ENCODE assay signal across 8 mouse cellular contexts in genomic region chr5:20967942-20968341, GRCm38 (mm10). TPM values are rescaled to one million over a fixed set of nuclear protein-coding genes. Genes with fewer than 3 reads are reported as not detected.
A peak's percentile ranks its signal among the peaks of the same experiment; 100 is the strongest.
DNase-seq lines count a peak whose midpoint lies in the region; ATAC-seq and TF ChIP-seq lines count a peak whose summit lies in the region.

No protein-coding gene starts in this region.

- H3K36me3 ChIP-seq in limb, embryonic 11.5 days (ENCODE audit: control insufficient read depth, insufficient read depth, low read length): no peaks in the 10 kb centered on the region
- no peaks in the 10 kb centered on the region for H3K36me3 ChIP-seq in limb, embryonic 10.5 days
- no peaks in the 10 kb centered on the region for H3K36me3 ChIP-seq in kidney, adult 2 months (ENCODE audit: control insufficient read depth, insufficient read depth, low read length)
- H3K36me3 ChIP-seq in neural tube, embryonic 13.5 days: no peaks in the 10 kb centered on the region
- H3K36me3 ChIP-seq in midbrain, embryonic 11.5 days (ENCODE audit: control insufficient read depth, insufficient read depth, low read length): no peaks in the 10 kb centered on the region

- WGBS in limb, embryonic 11.5 days: 60% methylated on average over 4 of the region's 4 CpGs
- WGBS in limb, embryonic 10.5 days: 66% methylated on average over 4 of the region's 4 CpGs
- WGBS in kidney, adult 2 months: 10% methylated on average over 4 of the region's 4 CpGs
- 54% methylated on average over 4 of the region's 4 CpGs for WGBS in neural tube, embryonic 13.5 days
- WGBS in midbrain, embryonic 11.5 days: 54% methylated on average over 4 of the region's 4 CpGs

- H3K27me3 ChIP-seq in limb, embryonic 11.5 days (ENCODE audit: control insufficient read depth, insufficient read depth, low read length): no peaks in the 10 kb centered on the region
- no peaks in the 10 kb centered on the region for H3K27me3 ChIP-seq in limb, embryonic 10.5 days (ENCODE audit: low read depth, poor library complexity, severe bottlenecking)
- no peaks in the 10 kb centered on the region for H3K27me3 ChIP-seq in kidney, adult 2 months (replicated peaks; ENCODE audit: control insufficient read depth, insufficient read depth, low read length)
- H3K27me3 ChIP-seq in neural tube, embryonic 13.5 days: no peaks in the 10 kb centered on the region
- H3K27me3 ChIP-seq in midbrain, embryonic 11.5 days (ENCODE audit: control insufficient read depth, insufficient read depth, low read length): no peaks in the 10 kb centered on the region

- H3K4me3 ChIP-seq in limb, embryonic 11.5 days (ENCODE audit: low read depth, low read length): no peak overlapping the region
- no peak overlapping the region for H3K4me3 ChIP-seq in limb, embryonic 10.5 days
- H3K4me3 ChIP-seq in kidney, adult 2 months (ENCODE audit: insufficient read depth, low read depth, low read length): no peak overlapping the region
- no peak overlapping the region for H3K4me3 ChIP-seq in neural tube, embryonic 13.5 days
- H3K4me3 ChIP-seq in midbrain, embryonic 11.5 days (ENCODE audit: low read depth, low read length): no peak overlapping the region

- H3K4me2 ChIP-seq in limb, embryonic 11.5 days (ENCODE audit: low read depth, severe bottlenecking): no peak overlapping the region
- no peak overlapping the region for H3K4me2 ChIP-seq in neural tube, embryonic 13.5 days
- no peak overlapping the region for H3K4me2 ChIP-seq in midbrain, embryonic 11.5 days

- ATAC-seq in limb, embryonic 11.5 days (ENCODE audit: insufficient number of reproducible peaks, low FRiP score, low TSS enrichment, low read depth): peak; percentile 62; the same call in 1 of the 2 replicates
- ATAC-seq in neural tube, embryonic 13.5 days (ENCODE audit: low read depth): peak; percentile 78
- ATAC-seq in midbrain, embryonic 11.5 days (ENCODE audit: low FRiP score): no peak

- H3K27ac ChIP-seq in limb, embryonic 11.5 days (replicated peaks; ENCODE audit: low read depth, low read length): no peak overlapping the region
- H3K27ac ChIP-seq in limb, embryonic 10.5 days: no peak overlapping the region
- no peak overlapping the region for H3K27ac ChIP-seq in kidney, adult 2 months (ENCODE audit: insufficient read depth, low read depth, low read length)
- 0 out of 2 replicates have a peak overlapping the region, but pooled peaks have one; percentile 6 for H3K27ac ChIP-seq in neural tube, embryonic 13.5 days (replicated peaks)
- no peak overlapping the region for H3K27ac ChIP-seq in midbrain, embryonic 11.5 days (ENCODE audit: low read depth, low read length)

- no peaks in the 10 kb centered on the region for H3K9me3 ChIP-seq in limb, embryonic 11.5 days (ENCODE audit: control insufficient read depth, low read length)
- no peaks in the 10 kb centered on the region for H3K9me3 ChIP-seq in limb, embryonic 10.5 days (replicated peaks)
- H3K9me3 ChIP-seq in neural tube, embryonic 13.5 days: no peaks in the 10 kb centered on the region
- no peaks in the 10 kb centered on the region for H3K9me3 ChIP-seq in midbrain, embryonic 11.5 days (ENCODE audit: control insufficient read depth, low read length)

- TF ChIP-seq CTCF in kidney, adult 2 months (conservative IDR thresholded peaks at IDR 0.05; ENCODE audit: insufficient read depth, insufficient read length, low read depth, low read length): no peak

- H3K4me1 ChIP-seq in limb, embryonic 11.5 days (ENCODE audit: control insufficient read depth, insufficient read depth, low read length): no peaks in the 10 kb centered on the region
- 0 out of 2 replicates have a peak, but pooled peaks cover 3% of the 10 kb centered on the region for H3K4me1 ChIP-seq in limb, embryonic 10.5 days
- H3K4me1 ChIP-seq in kidney, adult 2 months (ENCODE audit: control insufficient read depth, insufficient read depth, low read length): no peaks in the 10 kb centered on the region; the same call in 1 of the 2 replicates
- H3K4me1 ChIP-seq in neural tube, embryonic 13.5 days (replicated peaks): 0 out of 2 replicates have a peak, but pooled peaks cover 6% of the 10 kb centered on the region
- H3K4me1 ChIP-seq in midbrain, embryonic 11.5 days (ENCODE audit: control insufficient read depth, insufficient read depth, low read length): no peaks in the 10 kb centered on the region

- no peak for TF ChIP-seq POLR2A in kidney, adult 2 months (IDR thresholded peaks at IDR 0.05; ENCODE audit: low read depth, low read length)

- DNase-seq in limb, embryonic 11.5 days (ENCODE audit: low spot score): no peak
- DNase-seq in limb, embryonic 10.5 days (ENCODE audit: low spot score): no peak
- DNase-seq in adipocyte (ENCODE audit: low spot score): peak; percentile 24
- peak; percentile 86 for DNase-seq in kidney, adult 2 months
- no peak for DNase-seq in ovary, postnatal 10 days (ENCODE audit: low spot score)
- DNase-seq in ovary, postnatal 36 days (ENCODE audit: low spot score): no peak
- no peak for DNase-seq in midbrain, embryonic 11.5 days (ENCODE audit: low spot score, missing footprints)

- no peak overlapping the region for H3K9ac ChIP-seq in limb, embryonic 11.5 days (ENCODE audit: low read length)
- H3K9ac ChIP-seq in neural tube, embryonic 13.5 days: no peak overlapping the region
- no peak overlapping the region for H3K9ac ChIP-seq in midbrain, embryonic 11.5 days (ENCODE audit: low read length)

RNA-seq across cellular contexts. Expression of gene Rsbn1l, which starts 11.7 kb away (rescaled TPM):
- polyA plus RNA-seq in limb, embryonic 11.5 days (2014; fragmentation: Nextera tagmentation; extraction: Ambion mirVana): 6.8 and 7.1 TPM in 2 replicates
- 4.5 and 4.9 TPM in 2 replicates for polyA plus RNA-seq in limb, embryonic 10.5 days (2016; fragmentation: Nextera tagmentation; extraction: Ambion mirVana)
- polyA plus RNA-seq in kidney, adult 2 months (2012; rRNA removed): 3.2 and 3.9 TPM in 2 replicates
- polyA plus RNA-seq in neural tube, embryonic 13.5 days (2015; fragmentation: Nextera tagmentation; extraction: Ambion mirVana): 4.8 and 6.2 TPM in 2 replicates
- polyA plus RNA-seq in midbrain, embryonic 11.5 days (2014; fragmentation: Nextera tagmentation; extraction: Ambion mirVana): 6.3 and 7.1 TPM in 2 replicates

Comparison
In these comparisons a context has a peak if more than half of its experiments do, and no peak if none do; other contexts are left out.
1. DNase-seq: peak in adipocyte (single experiment) and kidney, adult 2 months (single experiment); none in limb, embryonic 11.5 days (single experiment), limb, embryonic 10.5 days (single experiment), ovary, postnatal 10 days (single experiment), ovary, postnatal 36 days (single experiment) and midbrain, embryonic 11.5 days (single experiment).